Mouse (Mus musculus) midbrain, postnatal 0 days (tissue): Measurements from ENCODE around the gene Mycl. TPM values are rescaled to one million over a fixed set of nuclear protein-coding genes. Genes with fewer than 3 reads are reported as not detected.
"Not testable (repeated sequence)": the region's sequence is repeated elsewhere in the genome, so short reads cannot be mapped to it uniquely, and the experiment has no call there.

ENCODE experiments used
- ATAC-seq: fragments of 200-750 bp; cut with Nextera tagmentation; 2 replicates; pipeline ENCODE4 v1.8.0; 2017; ENCODE audit warnings: moderate number of reproducible peaks, mild to moderate bottlenecking, moderate TSS enrichment, moderate library complexity; ENCODE audit not compliant: low FRiP score
- DNase-seq: peaks from one replicate; pipeline ENCODE4 v3.0.0-alpha.2; 2015; ENCODE audit warnings: low spot score
- H3K27ac ChIP-seq: fragments of 300-500 bp; sonication (generic); 2 replicates; pipeline ENCODE4 v1.5.1; 2014; ENCODE audit warnings: low read depth, mild to moderate bottlenecking, low read length, mixed read lengths
- H3K27me3 ChIP-seq: fragments of 300-500 bp; sonication (generic); 2 replicates; pipeline ENCODE4 v1.6.1; 2014; ENCODE audit warnings: low read length, control low read depth, mixed read lengths; ENCODE audit not compliant: insufficient read depth
- H3K36me3 ChIP-seq: fragments of 300-500 bp; sonication (generic); 2 replicates; pipeline ENCODE4 v1.6.1; 2014; ENCODE audit warnings: low read length, control low read depth, mixed read lengths; ENCODE audit not compliant: insufficient read depth
- H3K4me1 ChIP-seq: fragments of 300-500 bp; sonication (generic); 2 replicates; pipeline ENCODE4 v1.6.1; 2014; ENCODE audit warnings: mild to moderate bottlenecking, control low read depth, antibody characterized with exemption, low read length, mixed read lengths; ENCODE audit not compliant: insufficient read depth
- H3K4me2 ChIP-seq: fragments of 300-500 bp; sonication (generic); 2 replicates; pipeline ENCODE4 v1.6.1; 2014; ENCODE audit warnings: low read depth, mild to moderate bottlenecking, low read length, mixed read lengths; ENCODE audit not compliant: poor library complexity, severe bottlenecking
- H3K4me3 ChIP-seq: fragments of 300-500 bp; sonication (generic); 2 replicates; pipeline ENCODE4 v1.5.1; 2014; ENCODE audit warnings: low read depth, mild to moderate bottlenecking, low read length, moderate library complexity
- H3K9ac ChIP-seq: fragments of 300-500 bp; sonication (generic); replicated peaks from 2 replicates; pipeline ENCODE4 v1.6.1; 2014; ENCODE audit warnings: mild to moderate bottlenecking, low read length, moderate library complexity, mixed read lengths; ENCODE audit not compliant: poor library complexity, severe bottlenecking
- H3K9me3 ChIP-seq: fragments of 300-500 bp; sonication (generic); 2 replicates; pipeline ENCODE4 v1.6.1; 2016; ENCODE audit warnings: low read length, control low read depth
- CTCF ChIP-seq: IDR thresholded peaks from 2 replicates; pipeline ENCODE4 v1.5.1; 2016; ENCODE audit warnings: antibody characterized with exemption, mild to moderate bottlenecking
- whole genome bisulfite sequencing: fragments of 180-500 bp; shearing (Covaris S2); extraction: QIAGEN DNeasy Blood & Tissue Kit; methylation state at CpG from one replicate; pipeline ENCODE4 v1.1.7; 2014; 5-methylcytosine and 5-hydroxymethylcytosine counted together
- polyA plus RNA-seq: library from polyadenylated mRNA; unstranded; fragments of >200 nt; fragmentation: Nextera tagmentation; extraction: Ambion mirVana; gene quantifications from 2 replicates; pipeline ENCODE4 v1.2.1, GENCODE M21; 2015
- total RNA-seq: library from RNA; depleted of rRNA; stranded (reverse); fragments of >200 nt; gene quantifications from 2 replicates; pipeline ENCODE4 v1.2.3, GENCODE M21; 2014

Mycl gene
- total and polyA plus RNA-seq, 2 experiments from 2014 or later = 42.2 to 77.3 TPM

DNA sequence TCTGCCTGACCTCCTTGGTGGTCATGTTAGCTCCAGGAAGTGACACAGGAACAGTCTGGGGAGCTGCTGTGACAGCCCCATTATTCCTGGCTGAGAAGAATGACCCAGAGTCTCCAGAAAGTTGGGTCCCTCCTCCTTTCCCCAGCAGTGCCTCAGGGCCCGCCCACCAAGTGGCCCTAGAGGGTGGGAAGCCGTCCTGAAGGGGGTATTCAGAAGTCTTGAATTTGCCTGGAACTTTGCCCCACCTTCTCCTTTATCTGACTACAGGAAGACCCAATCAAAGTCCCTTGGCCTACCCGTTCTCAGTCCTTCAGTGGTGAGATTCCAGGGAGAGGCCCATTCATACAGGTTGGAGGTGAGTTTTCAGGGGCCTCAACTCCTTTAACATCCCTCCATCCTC lies 13.5 kb upstream of the Mycl start:
- Histone ChIP-seq H3K4me2 (no peak overlapping the region), H3K27ac (no peak overlapping the region), H3K27me3 (no peaks in the 10 kb centered on the region), H3K4me3 (no peak overlapping the region), H3K9ac (no peak overlapping the region), H3K36me3 (no peaks in the 10 kb centered on the region), H3K9me3 (no peaks in the 10 kb centered on the region), H3K4me1 (no peaks in the 10 kb centered on the region)
- WGBS = 63% methylated on average over 3 of the region's 3 CpGs
- no peak for TF ChIP-seq CTCF
- no peak for ATAC-seq
- DNase-seq = no peak

DNA sequence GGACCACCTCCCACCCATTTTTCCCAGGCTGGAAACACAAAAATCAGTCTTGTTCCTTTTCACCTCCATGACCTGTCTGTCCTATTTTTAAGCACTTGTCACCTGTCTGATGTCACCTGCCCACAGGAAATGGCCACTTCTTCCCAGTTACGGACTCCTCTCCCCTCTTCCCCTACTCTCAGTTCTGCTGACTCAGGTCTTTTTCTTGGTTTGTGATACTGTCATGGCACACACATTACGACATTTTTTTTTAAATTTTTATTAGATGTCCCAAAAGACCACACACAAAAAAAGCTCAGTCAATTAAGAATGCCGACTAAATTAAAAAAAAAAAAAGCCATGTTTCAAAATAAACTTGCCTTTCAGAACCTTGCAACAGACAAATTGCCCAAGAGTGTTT lies 12.9 kb upstream of the Mycl start:
- Histone ChIP-seq H3K4me1 (no peaks in the 10 kb centered on the region), H3K27me3 (no peaks in the 10 kb centered on the region), H3K9ac (no peak overlapping the region), H3K4me2 (no peak overlapping the region), H3K27ac (no peak overlapping the region), H3K4me3 (no peak overlapping the region), H3K9me3 (no peaks in the 10 kb centered on the region), H3K36me3 (no peaks in the 10 kb centered on the region)
- no peak for ATAC-seq
- 75% methylated on average over 3 of the region's 3 CpGs for WGBS
- TF ChIP-seq CTCF = no peak
- no peak for DNase-seq

DNA sequence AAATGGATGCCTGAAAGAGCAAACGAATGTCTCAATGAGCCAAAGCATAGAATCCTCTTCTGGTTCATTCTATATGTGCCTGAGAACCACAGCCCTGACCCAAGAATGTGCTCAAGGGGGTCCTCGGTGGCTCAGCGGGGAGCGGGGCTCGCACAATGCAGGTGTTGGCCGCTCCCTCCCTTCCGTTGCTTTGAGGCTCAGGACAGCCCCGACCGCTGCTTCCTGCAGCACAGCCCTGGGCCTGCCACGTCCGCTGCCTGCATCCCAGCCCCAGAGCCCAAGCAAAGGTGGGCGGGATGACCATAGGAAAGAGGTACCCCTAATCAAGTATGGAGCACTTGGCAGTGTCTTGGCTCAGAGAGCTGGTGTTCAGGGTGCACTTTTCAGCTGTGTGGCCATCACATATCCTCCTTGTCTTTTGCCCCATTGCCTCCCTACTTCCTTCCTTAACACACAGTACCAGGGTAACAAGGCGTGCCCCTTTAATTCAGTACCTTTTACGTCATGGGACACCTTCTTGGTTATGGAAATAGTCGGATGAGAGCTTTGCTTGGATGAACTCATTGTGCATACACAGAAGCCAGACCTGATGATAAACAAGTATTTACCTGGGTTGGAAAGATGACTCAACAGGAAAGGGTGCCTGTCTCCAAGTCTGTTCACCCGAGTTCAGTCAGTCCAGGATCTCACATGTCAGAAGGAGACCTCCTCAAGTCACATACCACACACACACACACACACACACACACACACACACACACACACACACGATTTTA lies 11.8 kb upstream of the Mycl start:
- WGBS = 30% methylated on average over 16 of the region's 17 CpGs
- TF ChIP-seq CTCF = no peak
- peak overlapping the region; percentile 2; the same call in 1 of the 2 replicates for H3K4me3 ChIP-seq
- DNase-seq (no peak), ATAC-seq (no peak)
- H3K9ac ChIP-seq = no peak overlapping the region
- no peaks in the 10 kb centered on the region for H3K36me3 ChIP-seq
- H3K27me3 ChIP-seq = no peaks in the 10 kb centered on the region
- H3K27ac ChIP-seq = no peak overlapping the region
- no peaks in the 10 kb centered on the region for H3K9me3 ChIP-seq
- peak overlapping the region; percentile 42 for H3K4me2 ChIP-seq
- no peaks in the 10 kb centered on the region for H3K4me1 ChIP-seq

DNA sequence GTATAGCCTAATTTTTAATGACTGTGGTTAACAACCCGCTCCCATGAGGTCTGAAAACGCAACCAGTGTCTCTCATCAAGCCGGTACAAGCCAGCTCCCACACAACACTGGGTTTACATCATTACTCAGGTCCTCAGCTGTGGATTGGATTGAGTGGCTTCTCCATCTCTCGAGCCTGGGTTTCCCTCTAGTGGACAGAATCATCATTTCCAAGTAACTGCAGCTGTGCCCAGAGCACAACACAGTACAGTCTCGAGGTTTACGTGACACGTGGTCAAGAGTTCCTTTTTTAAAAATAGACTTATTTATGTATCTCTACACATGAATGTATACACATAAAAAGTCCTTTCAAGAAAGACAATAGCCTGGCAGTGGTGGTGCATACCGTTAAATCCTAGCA lies 10.3 kb upstream of the Mycl start:
- Histone ChIP-seq H3K9me3 (no peaks in the 10 kb centered on the region), H3K36me3 (no peaks in the 10 kb centered on the region), H3K4me2 (no peak overlapping the region), H3K27me3 (no peaks in the 10 kb centered on the region), H3K4me1 (no peaks in the 10 kb centered on the region), H3K27ac (no peak overlapping the region), H3K4me3 (no peak overlapping the region), H3K9ac (no peak overlapping the region)
- DNase-seq (peak; percentile 91), ATAC-seq (peak; percentile 91)
- TF ChIP-seq CTCF = peak; percentile 97
- 34% methylated on average over 8 of the region's 8 CpGs for WGBS

DNA sequence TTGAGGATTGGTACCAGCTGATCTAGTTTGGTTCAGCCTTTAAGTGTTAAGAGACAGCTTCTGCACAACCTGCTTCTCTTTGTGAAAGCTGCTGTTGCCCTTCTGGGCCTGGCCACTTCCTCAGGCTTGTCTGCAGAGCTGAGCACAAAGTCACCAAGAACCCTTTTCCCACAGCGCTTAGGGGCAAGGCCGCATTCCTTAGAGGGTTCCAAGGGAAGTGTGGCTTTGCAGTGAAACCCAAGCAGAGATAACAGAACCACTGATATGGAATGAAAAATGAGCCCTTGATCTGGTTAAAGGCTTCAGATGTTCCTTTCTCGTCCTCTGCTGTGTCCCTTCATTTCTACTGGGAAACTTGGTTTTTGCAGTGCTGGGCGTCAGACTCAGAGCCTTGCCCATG lies 8.0 kb upstream of the Mycl start:
- no peaks in the 10 kb centered on the region for H3K36me3 ChIP-seq
- H3K9me3 ChIP-seq = no peaks in the 10 kb centered on the region
- no peaks in the 10 kb centered on the region for H3K4me1 ChIP-seq
- TF ChIP-seq CTCF = no peak
- no peak for ATAC-seq
- 85% methylated on average over 4 of the region's 4 CpGs for WGBS
- DNase-seq = no peak
- no peak overlapping the region for H3K27ac ChIP-seq
- no peaks in the 10 kb centered on the region for H3K27me3 ChIP-seq
- no peak overlapping the region for H3K9ac ChIP-seq
- H3K4me3 ChIP-seq = no peak overlapping the region
- H3K4me2 ChIP-seq = no peak overlapping the region

DNA sequence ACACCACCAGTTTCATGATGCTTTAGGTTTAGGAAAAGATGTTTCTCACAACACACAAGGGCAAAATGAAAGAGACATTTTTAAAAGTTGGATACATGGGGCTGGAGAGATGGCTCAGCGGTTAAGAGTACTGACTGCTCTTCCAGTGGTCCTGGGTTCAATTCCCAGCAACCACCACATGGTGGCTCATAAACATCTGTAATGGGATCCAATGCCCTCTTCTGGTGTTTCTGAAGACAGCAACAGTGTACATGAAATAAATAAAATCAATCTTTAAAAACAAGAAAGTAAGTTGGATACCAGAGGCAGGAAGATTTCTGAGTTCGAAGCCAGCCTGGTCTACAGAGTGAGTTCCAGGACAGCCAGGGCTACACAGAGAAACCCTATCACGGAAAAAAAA lies 7.4 kb upstream of the Mycl start:
- TF ChIP-seq CTCF = peak; percentile 74
- WGBS = 52% methylated on average over 3 of the region's 3 CpGs
- DNase-seq = not testable (repeated sequence)

More for the DNA sequence above, 7.4 kb upstream of the Mycl start:
- H3K4me3 ChIP-seq, H3K4me2 ChIP-seq, H3K9me3 ChIP-seq, H3K9ac ChIP-seq, ATAC-seq, H3K27ac ChIP-seq, H3K36me3 ChIP-seq, H3K27me3 ChIP-seq, H3K4me1 ChIP-seq: not testable (repeated sequence)
